Mouse (Mus musculus) neural tube, embryonic 13.5 days (tissue): ENCODE data around the gene Atf6b. TPM values are rescaled to one million over a fixed set of nuclear protein-coding genes. Genes with fewer than 3 reads are reported as not detected.

Experiments
- ATAC-seq: fragments of 200-750 bp; cut with Nextera tagmentation; 2 replicates; pipeline ENCODE4 v1.8.0; 2017; ENCODE audit warnings: low read depth, mild to moderate bottlenecking, moderate TSS enrichment, moderate library complexity
- H3K27ac ChIP-seq: fragments of 300-500 bp; sonication (generic); replicated peaks from 2 replicates; pipeline ENCODE4 v1.5.1; 2015; ENCODE audit warnings: moderate library complexity, mild to moderate bottlenecking, inconsistent platforms
- H3K27me3 ChIP-seq: fragments of 300-500 bp; sonication (generic); 2 replicates; pipeline ENCODE4 v1.6.1; 2015; ENCODE audit warnings: mild to moderate bottlenecking, inconsistent platforms
- H3K36me3 ChIP-seq: fragments of 300-500 bp; sonication (generic); 2 replicates; pipeline ENCODE4 v1.6.1; 2015; ENCODE audit warnings: mild to moderate bottlenecking, inconsistent platforms
- H3K4me1 ChIP-seq: fragments of 300-500 bp; sonication (generic); replicated peaks from 2 replicates; pipeline ENCODE4 v1.6.1; 2015; ENCODE audit warnings: inconsistent platforms
- H3K4me2 ChIP-seq: fragments of 300-500 bp; sonication (generic); 2 replicates; pipeline ENCODE4 v1.6.1; 2015; ENCODE audit warnings: inconsistent platforms, mild to moderate bottlenecking, moderate library complexity
- H3K4me3 ChIP-seq: fragments of 300-500 bp; sonication (generic); 2 replicates; pipeline ENCODE4 v1.5.1; 2015; ENCODE audit warnings: mild to moderate bottlenecking, inconsistent platforms
- H3K9ac ChIP-seq: fragments of 300-500 bp; sonication (generic); 2 replicates; pipeline ENCODE4 v1.6.1; 2015; ENCODE audit warnings: moderate library complexity, mild to moderate bottlenecking, inconsistent platforms
- H3K9me3 ChIP-seq: fragments of 300-500 bp; sonication (generic); 2 replicates; pipeline ENCODE4 v1.6.1; 2016; ENCODE audit warnings: inconsistent platforms
- WGBS: fragments of 180-500 bp; shearing (Covaris S2); methylation state at CpG from one replicate; pipeline ENCODE4 v1.1.7; 2015; 5-methylcytosine and 5-hydroxymethylcytosine counted together
- polyA plus RNA-seq: library from polyadenylated mRNA; unstranded; fragments of >200 nt; fragmentation: Nextera tagmentation; extraction: Ambion mirVana; gene quantifications from 2 replicates; pipeline ENCODE4 v1.2.1, GENCODE M21; 2015

Atf6b gene
- polyA plus RNA-seq, 1 experiment from 2014 or later = 106 TPM

DNA sequence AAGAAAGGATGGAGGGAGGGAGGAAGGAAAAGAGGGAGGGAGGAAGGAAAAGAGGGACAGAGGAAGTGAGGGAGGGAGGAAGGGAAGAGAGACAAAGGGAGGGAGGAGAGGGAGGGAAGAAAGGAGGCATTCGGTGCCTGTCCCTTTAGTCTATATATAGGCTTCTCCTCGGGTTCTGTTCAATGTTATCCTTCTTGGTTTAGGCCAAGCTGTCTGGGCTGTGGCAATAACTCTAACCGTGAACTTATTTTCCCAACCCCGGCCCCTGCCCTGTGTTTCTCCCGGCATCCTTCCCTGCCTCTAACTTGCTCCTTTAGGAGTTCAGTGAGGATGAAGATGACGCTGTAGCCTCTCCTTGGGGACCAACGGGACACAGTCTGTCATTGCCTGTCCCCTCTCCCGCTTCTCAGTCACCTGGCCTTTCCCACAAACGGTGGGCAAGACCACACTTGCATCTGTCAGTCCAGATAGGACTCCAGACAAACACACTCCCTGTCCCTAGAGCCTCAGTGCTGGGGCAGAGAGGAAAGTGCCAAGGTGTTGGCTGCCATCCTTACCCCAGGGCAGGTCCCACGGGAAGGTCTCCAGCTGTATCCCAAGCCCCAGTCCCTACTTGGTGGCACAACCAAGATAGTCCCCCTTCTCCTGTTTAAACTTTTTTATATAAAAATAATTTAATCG is 27.7 kb downstream of the Atf6b start:
- Histone ChIP-seq H3K4me1 (peaks cover 17% of the 10 kb centered on the region), H3K4me3 (no peak overlapping the region), H3K36me3 (no peaks in the 10 kb centered on the region), H3K9me3 (no peaks in the 10 kb centered on the region), H3K9ac (no peak overlapping the region), H3K27me3 (peaks cover 73% of the 10 kb centered on the region), H3K27ac (no peak overlapping the region), H3K4me2 (no peak overlapping the region)
- WGBS = 72% methylated on average over 11 of the region's 11 CpGs
- no peak for ATAC-seq

DNA sequence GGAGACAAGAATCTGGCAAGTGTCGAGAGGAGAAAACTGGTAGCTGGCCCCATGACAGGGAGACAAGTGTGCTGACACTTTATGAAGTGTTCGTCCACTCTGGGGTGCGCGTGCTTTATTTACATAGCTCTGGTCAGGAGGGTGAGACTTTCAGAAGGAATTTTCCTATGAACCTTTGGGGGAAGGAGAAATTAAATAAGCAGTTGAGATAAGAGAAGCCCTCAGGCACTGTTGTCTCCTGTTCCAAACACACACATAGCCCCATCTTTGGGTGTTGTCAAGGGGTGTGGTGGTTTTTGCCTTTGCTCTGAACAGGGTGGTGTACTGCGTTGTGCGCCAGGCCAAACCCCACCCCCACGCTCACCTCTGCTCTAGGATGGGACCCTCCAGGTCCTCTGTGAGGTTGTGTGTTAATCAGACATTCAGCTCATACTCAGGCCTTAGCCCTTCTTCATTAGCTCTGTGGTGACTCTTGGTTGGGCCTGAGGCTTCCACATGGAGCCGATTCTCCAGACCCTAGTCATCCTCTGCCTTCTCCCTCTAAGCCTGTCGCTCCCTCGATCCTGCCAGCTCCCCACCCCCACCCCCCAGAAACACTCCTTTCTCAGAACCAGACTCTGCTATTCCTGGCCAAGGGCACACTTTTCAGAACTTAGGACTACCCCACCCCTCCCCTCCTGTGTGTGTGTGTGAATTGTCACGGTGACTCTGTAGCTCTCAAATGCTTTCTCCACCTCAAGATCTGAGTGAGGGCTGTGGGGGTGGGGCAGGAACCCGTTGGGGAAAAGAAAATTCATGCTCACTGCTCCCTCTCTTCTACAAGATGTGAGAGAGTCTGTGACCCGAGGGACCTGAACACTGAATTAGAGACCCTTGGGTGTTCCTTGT is 28.5 kb downstream of the Atf6b start:
- H3K4me2 ChIP-seq = no peak overlapping the region
- no peak for ATAC-seq
- H3K9me3 ChIP-seq = no peaks in the 10 kb centered on the region
- peaks cover 71% of the 10 kb centered on the region for H3K27me3 ChIP-seq
- peaks cover 17% of the 10 kb centered on the region for H3K4me1 ChIP-seq
- H3K27ac ChIP-seq = no peak overlapping the region
- WGBS = 72% methylated on average over 13 of the region's 13 CpGs
- no peak overlapping the region for H3K4me3 ChIP-seq
- H3K9ac ChIP-seq = no peak overlapping the region
- H3K36me3 ChIP-seq = no peaks in the 10 kb centered on the region

DNA sequence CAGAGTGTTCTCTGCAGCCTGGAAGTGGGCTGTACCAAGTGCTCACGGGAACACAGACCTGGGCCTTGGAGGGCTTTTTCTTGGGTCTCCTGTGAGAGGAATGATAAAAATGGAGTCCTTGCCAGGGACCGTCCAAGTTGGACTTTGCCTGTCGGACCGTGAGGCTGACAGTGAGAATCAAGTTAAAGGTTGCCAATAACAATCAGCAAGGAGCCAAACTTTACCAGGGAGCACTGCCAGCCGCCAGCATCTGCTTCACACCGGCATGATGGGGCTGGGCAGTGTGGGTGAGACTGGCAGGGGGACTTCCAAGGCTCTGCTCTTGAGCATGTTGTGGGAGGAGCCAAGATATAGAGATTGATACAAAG is 29.1 kb downstream of the Atf6b start:
- H3K27me3 ChIP-seq = peaks cover 64% of the 10 kb centered on the region
- H3K27ac ChIP-seq = no peak overlapping the region
- ATAC-seq = no peak
- WGBS = 80% methylated on average over 6 of the region's 6 CpGs
- H3K4me1 ChIP-seq = peaks cover 16% of the 10 kb centered on the region
- H3K4me3 ChIP-seq = no peak overlapping the region
- no peak overlapping the region for H3K9ac ChIP-seq
- H3K9me3 ChIP-seq = no peaks in the 10 kb centered on the region
- no peaks in the 10 kb centered on the region for H3K36me3 ChIP-seq
- H3K4me2 ChIP-seq = no peak overlapping the region

DNA sequence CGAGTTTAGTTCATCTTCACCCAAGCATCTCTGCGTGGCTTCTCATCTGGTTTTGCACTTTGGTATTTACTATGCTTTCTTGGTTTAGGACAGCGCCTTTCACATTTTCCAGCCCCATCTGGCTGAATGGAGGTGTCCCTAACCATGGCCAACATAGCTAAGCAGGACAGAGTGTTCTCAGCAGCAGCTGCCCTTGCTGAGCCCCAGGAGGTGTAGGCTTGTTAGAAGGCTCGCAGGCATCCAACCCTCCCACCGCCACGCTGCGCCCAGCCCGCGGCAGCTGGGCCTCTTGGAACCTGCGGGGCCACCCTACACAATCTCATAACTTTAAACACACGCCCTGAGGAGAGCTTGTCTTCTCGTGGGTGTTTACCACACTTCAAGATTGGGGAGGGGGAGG is 29.7 kb downstream of the Atf6b start:
- Histone ChIP-seq H3K27me3 (peaks cover 59% of the 10 kb centered on the region), H3K4me1 (peaks cover 10% of the 10 kb centered on the region), H3K9ac (no peak overlapping the region), H3K9me3 (no peaks in the 10 kb centered on the region), H3K27ac (no peak overlapping the region), H3K4me3 (no peak overlapping the region), H3K36me3 (no peaks in the 10 kb centered on the region), H3K4me2 (no peak overlapping the region)
- no peak for ATAC-seq
- WGBS = 78% methylated on average over 12 of the region's 12 CpGs

DNA sequence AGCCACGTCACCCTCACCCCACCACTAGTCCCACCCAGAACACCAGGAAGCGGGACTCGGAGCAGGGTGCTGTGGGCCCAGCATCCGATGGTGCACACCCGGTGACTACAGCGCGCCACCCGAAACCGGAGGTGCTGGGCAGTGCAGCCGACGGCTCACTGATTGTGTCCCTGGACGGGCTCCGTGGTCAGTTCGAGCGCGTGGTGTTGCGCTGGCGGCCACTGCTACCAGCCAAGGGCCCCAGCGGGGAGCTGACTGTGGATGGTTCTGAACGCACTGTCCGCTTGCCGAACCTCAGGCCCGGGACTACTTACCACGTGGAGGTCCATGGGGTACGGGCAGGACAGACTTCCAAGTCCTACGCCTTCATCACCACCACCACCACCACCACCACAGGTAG is 33.2 kb downstream of the Atf6b start:
- Histone ChIP-seq H3K9me3 (no peaks in the 10 kb centered on the region), H3K4me2 (no peak overlapping the region), H3K9ac (no peak overlapping the region), H3K4me3 (no peak overlapping the region), H3K27me3 (peaks cover 25% of the 10 kb centered on the region), H3K4me1 (peaks cover 19% of the 10 kb centered on the region; the same call in 1 of the 2 replicates), H3K36me3 (no peaks in the 10 kb centered on the region), H3K27ac (no peak overlapping the region)
- WGBS = 85% methylated on average over 26 of the region's 26 CpGs
- no peak for ATAC-seq

DNA sequence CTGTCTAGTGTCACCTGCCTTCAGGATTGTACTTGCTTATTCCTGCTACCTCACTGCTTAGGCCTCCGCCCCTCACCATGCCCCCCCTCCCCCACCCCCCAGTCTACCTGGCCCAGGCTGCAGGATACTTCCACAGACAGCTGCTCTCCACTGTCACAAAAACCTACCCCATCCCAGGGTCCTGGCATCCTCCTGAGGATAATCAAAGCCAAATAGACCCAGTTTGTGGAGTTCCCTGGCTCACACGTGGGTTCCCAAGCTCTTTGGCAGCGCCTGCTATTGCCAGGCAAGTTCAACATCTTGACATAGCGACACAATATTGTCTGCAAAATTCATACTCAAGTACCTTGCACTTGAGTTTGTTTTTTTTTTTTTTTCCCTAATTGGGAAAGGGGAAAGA is 33.7 kb downstream of the Atf6b start:
- Histone ChIP-seq H3K27ac (no peak overlapping the region), H3K4me2 (no peak overlapping the region), H3K9ac (no peak overlapping the region), H3K4me3 (no peak overlapping the region), H3K27me3 (peaks cover 21% of the 10 kb centered on the region), H3K9me3 (no peaks in the 10 kb centered on the region), H3K36me3 (no peaks in the 10 kb centered on the region), H3K4me1 (peaks cover 19% of the 10 kb centered on the region; the same call in 1 of the 2 replicates)
- 81% methylated on average over 4 of the region's 4 CpGs for WGBS
- no peak for ATAC-seq

DNA sequence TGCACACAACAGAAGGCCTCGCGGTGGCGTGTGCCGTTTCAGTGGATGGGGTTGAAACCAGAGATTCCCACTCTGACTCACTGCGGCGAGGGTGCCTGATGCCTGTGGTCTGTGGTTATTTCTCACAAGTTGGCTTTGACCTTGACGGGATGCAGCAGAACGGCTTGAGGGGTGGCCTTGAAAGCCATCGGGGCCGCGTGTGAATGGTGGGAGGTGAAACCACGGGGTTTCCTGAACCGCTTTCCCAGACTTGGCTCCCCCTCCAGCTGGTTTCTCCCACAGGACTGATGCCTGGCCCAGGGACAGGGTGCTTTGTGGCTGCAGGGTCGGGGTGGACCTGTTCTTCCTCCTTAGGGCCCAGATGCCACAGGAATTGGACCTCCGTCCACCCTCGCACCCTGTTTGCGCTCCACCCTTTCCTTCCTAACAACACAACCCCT is 34.2 kb downstream of the Atf6b start:
- no peak overlapping the region for H3K27ac ChIP-seq
- no peaks in the 10 kb centered on the region for H3K9me3 ChIP-seq
- H3K4me3 ChIP-seq = no peak overlapping the region
- WGBS = 79% methylated on average over 17 of the region's 17 CpGs
- H3K36me3 ChIP-seq = no peaks in the 10 kb centered on the region
- H3K4me1 ChIP-seq = peaks cover 19% of the 10 kb centered on the region; the same call in 1 of the 2 replicates
- H3K27me3 ChIP-seq = peaks cover 16% of the 10 kb centered on the region
- no peak overlapping the region for H3K4me2 ChIP-seq
- no peak overlapping the region for H3K9ac ChIP-seq
- ATAC-seq = no peak

DNA sequence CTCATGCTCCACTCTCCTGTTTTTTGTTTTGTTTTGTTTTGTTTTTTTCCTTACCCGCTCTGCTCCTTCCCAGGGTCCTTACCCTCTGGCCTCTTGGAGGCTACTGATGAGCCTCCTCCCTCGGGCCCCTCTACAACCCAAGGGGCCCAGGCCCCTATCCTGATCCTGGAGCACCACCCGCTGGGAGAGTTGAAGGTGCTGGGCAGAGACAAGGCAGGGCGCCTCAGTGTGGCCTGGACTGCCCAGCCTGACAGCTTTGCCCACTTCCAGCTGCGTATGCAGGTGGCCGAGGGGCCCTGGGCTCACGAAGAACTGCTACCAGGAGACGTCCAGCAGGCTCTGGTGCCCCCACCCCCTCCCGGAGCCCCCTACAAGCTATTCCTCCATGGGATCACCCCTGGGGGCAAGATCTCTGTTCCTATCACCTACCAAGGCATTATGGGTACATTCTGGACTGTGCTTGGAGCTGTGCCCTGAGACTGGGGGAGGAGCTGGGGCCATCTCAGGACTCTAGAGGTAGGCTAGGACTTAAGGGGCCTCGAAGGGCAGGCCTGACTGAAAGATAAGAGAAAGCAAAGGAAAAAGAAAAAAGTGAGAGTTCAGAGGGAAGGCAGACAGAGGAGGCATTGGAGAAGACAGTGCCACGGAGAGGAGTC is 35.1 kb downstream of the Atf6b start:
- Histone ChIP-seq H3K4me2 (no peak overlapping the region), H3K27ac (no peak overlapping the region), H3K9me3 (no peaks in the 10 kb centered on the region), H3K36me3 (no peaks in the 10 kb centered on the region), H3K4me3 (no peak overlapping the region), H3K4me1 (peaks cover 19% of the 10 kb centered on the region; the same call in 1 of the 2 replicates), H3K27me3 (peaks cover 15% of the 10 kb centered on the region), H3K9ac (no peak overlapping the region)
- no peak for ATAC-seq
- WGBS = 79% methylated on average over 11 of the region's 11 CpGs

DNA sequence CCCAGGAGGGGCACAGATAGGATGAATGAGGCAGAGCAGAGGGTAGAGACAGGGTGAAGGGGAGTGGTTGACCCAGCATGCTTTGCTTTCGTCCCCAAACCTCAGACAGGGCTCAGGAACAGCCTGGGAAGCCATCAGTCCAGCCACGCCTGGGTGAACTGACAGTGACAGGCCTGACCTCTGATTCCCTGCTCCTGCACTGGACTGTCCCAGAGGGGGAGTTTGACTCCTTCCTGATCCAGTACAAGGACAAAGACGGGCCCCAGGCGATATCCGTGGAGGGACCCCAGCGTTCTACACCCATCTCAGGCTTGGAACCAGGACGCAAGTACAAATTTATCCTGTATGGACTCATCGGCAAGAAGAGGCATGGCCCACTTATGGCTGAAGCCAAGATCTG is 36.2 kb downstream of the Atf6b start:
- no peaks in the 10 kb centered on the region for H3K36me3 ChIP-seq
- 75% methylated on average over 8 of the region's 8 CpGs for WGBS

DNA sequence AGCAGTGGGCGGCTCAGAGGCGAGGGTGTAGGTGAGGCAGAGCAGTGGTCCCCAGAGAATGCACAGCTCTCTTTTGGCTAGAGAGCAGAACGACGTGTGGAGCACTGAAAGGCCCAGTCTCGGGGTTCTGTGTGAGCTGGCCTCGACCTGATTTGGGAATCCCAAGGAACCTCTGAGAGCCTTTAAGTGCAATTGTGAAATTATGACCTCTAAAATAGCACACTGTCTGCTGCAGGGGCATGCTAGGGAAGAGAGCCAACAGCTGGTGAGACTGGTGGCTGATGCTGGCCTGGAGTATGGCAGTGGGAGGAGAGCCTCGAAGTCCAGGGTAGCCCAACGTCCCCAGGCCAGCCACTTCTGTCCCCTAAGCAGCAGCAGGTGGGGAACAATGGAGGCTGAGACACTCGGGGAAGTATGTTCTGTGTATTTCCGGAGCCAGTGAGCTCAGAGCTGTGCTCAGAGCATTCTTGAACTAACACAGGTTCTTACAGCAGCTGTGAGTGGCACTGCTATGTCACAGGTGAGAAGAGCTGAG is 36.8 kb downstream of the Atf6b start:
- H3K9ac ChIP-seq = no peak overlapping the region
- ATAC-seq = no peak
- no peak overlapping the region for H3K27ac ChIP-seq
- H3K4me3 ChIP-seq = no peak overlapping the region
- peaks cover 19% of the 10 kb centered on the region; the same call in 1 of the 2 replicates for H3K4me1 ChIP-seq
- H3K27me3 ChIP-seq = peaks cover 9% of the 10 kb centered on the region
- no peaks in the 10 kb centered on the region for H3K9me3 ChIP-seq
- H3K36me3 ChIP-seq = no peaks in the 10 kb centered on the region
- no peak overlapping the region for H3K4me2 ChIP-seq
- 63% methylated on average over 10 of the region's 10 CpGs for WGBS

More for the DNA sequence above, 36.2 kb downstream of the Atf6b start:
- no peak overlapping the region for H3K4me2 ChIP-seq
- no peaks in the 10 kb centered on the region for H3K9me3 ChIP-seq
- peaks cover 19% of the 10 kb centered on the region; the same call in 1 of the 2 replicates for H3K4me1 ChIP-seq
- no peak overlapping the region for H3K4me3 ChIP-seq
- H3K27me3 ChIP-seq = peaks cover 12% of the 10 kb centered on the region
- no peak overlapping the region for H3K27ac ChIP-seq
- no peak for ATAC-seq
- no peak overlapping the region for H3K9ac ChIP-seq

DNA sequence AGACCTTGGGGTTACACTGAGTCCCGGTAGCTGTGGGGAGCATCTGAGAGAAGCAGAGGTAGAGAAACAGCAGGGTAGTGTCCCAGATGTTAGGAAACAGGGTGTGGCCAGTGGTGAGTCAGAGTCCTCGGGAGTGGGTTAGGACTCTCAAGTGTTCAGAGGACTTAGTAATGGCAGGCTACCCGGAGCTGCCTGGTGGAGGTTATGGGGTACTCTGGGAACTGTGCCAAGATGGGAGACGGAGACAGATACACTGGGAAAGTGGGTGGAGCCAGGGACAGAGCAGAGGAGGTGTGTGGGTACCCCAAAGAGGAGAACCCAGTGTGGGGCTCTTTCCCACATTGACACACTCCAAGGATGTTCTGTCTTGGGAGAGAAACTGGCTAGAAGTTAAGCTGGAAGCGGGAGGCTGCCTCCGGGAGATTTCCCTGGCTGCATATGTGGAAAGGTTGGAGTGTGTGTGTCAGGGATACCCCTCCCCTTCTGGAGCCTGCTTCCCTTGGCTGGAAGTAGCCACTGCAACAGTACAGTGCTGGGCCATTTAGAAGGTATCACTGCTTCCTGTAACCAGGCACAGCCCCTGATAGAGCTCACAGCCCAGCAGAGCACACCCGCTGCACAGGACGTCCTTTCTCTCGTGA is 37.4 kb downstream of the Atf6b start:
- peaks cover 19% of the 10 kb centered on the region; the same call in 1 of the 2 replicates for H3K4me1 ChIP-seq
- peaks cover 6% of the 10 kb centered on the region; the same call in 1 of the 2 replicates for H3K27me3 ChIP-seq
- no peak overlapping the region for H3K9ac ChIP-seq
- WGBS = 64% methylated on average over 9 of the region's 9 CpGs
- H3K36me3 ChIP-seq = no peaks in the 10 kb centered on the region
- ATAC-seq = no peak
- no peak overlapping the region for H3K27ac ChIP-seq
- no peak overlapping the region for H3K4me3 ChIP-seq
- no peak overlapping the region for H3K4me2 ChIP-seq
- no peaks in the 10 kb centered on the region for H3K9me3 ChIP-seq
